Mouse (Mus musculus): Measurements from ENCODE around the gene Cmss1.

- TF ChIP-seq MYOG (IDR thresholded peaks at IDR 0.05; ENCODE audit: control insufficient read depth in 1 of 3, insufficient read depth in 1 of 3, insufficient read length in 2 of 3, low read depth in 2 of 3) (no peak), POLR2A (IDR thresholded peaks at IDR 0.05; ENCODE audit: insufficient read length, low read depth) (no peak), USF1 (IDR thresholded peaks at IDR 0.05; ENCODE audit: low read depth) (no peak), SRF (IDR thresholded peaks at IDR 0.05; ENCODE audit: control insufficient read depth, insufficient read length, low read depth) (no peak), MAX (IDR thresholded peaks at IDR 0.05; ENCODE audit: low read depth) (no peak), REST (IDR thresholded peaks at IDR 0.05; ENCODE audit: insufficient read depth, insufficient read length) (no peak), POLR2AphosphoS2 (IDR thresholded peaks at IDR 0.05; ENCODE audit: insufficient read length, low read depth) (no peak), TCF12 (IDR thresholded peaks at IDR 0.05; ENCODE audit: insufficient read depth, poor library complexity, severe bottlenecking) (no peak), E2F4 (IDR thresholded peaks at IDR 0.05; ENCODE audit: insufficient read depth) (no peak), TCF3 (IDR thresholded peaks at IDR 0.05; ENCODE audit: insufficient read length, low read depth) (no peak)
Observed at GRCm38 (mm10) chr16:57597295-57597957, 9.2 kb downstream of the Cmss1 start.

All from myocyte (in vitro differentiated cells).